Mouse (Mus musculus) effector memory CD4-positive, alpha-beta T cell, adult 7 months (primary cell): Measurements from ENCODE around the gene Gm17677. TPM values are rescaled to one million over a fixed set of nuclear protein-coding genes. Genes with fewer than 3 reads are reported as not detected.

Source experiments
- polyA plus RNA-seq: library from polyadenylated mRNA; unstranded; fragments of 100-300 nt; shearing (Covaris generic); gene quantifications from one replicate; pipeline ENCODE4 v1.2.1, GENCODE M21; 2017

The Gm17677 gene
- not detected for polyA plus RNA-seq

GRCm38 (mm10) chr9:35740749-35741148 lies at the start of gene Gm17677:
Gene Gm17677, plus strand, starts transcription at chr9:35741049.

DNA sequence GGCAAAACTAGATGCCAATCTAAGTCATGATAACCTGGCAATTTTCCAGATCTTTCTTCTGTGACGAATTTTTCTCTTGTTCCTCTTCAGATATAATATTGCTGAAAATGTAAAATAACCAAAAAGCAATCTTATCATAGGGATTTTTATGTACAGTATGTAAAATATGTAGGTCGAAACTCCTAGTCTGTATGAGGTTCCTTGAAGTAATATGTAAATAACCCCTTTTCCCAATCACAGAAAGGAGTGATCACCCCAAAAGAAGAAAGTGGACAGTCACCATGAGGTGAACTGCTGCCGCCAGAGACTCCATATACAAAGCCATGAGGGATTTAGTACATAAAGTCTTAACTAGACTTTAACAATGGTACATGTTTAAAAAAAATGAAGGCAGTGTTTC lies 37.2 kb downstream of the Gm17677 start, which contains the start of gene Gm17727:
Gm17727 (minus strand) TSS at position 101 of the 400 bp plus-strand sequence.

DNA sequence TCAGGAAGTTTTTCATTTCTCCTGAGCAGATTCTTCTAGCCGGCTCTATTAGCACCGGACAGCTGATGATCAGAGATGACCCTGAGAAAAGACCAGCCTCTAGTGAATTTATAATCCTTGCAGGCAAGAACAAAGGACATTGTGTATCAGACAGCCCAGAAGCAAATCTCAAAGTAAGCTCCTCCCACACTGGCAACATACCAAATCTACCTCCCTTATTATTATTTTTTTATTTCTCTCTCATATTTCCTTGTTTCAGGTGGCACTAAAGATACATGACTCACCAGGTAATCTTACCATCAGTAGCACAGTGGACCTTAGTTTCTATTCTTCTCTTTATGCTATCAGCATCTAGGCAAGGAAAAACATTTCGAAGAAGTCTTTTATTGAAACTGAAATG lies 49.2 kb downstream of the Gm17677 start, which contains the start of the genes Gm27235 and D730048I06Rik:
Gm27235 (minus strand) TSS at position 101 of the 400 bp plus-strand sequence.
D730048I06Rik (minus strand) TSS at position 112 of the 400 bp plus-strand sequence.

Other genes with a start within 250 kb of the Gm17677 start
- not detected for gene Gm1113, start 222.8 kb upstream of the Gm17677 start, polyA plus RNA-seq
- gene Ddx25, start 182.5 kb upstream of the Gm17677 start, polyA plus RNA-seq = 0.15 TPM
- 28.7 TPM for gene Pus3, start 182.5 kb upstream of the Gm17677 start, polyA plus RNA-seq
- gene Pate2, start 170.8 kb upstream of the Gm17677 start, polyA plus RNA-seq = 0.54 TPM
- gene Hyls1, start 170.7 kb upstream of the Gm17677 start, polyA plus RNA-seq = 5.3 TPM
- gene Pate4, start 129.1 kb upstream of the Gm17677 start, polyA plus RNA-seq = not detected
- gene Pate3, start 92.8 kb upstream of the Gm17677 start, polyA plus RNA-seq = not detected
- 0.83 TPM for gene Pate1, start 53.7 kb upstream of the Gm17677 start, polyA plus RNA-seq
- not detected for gene Gm17727, start 37.1 kb downstream of the Gm17677 start, polyA plus RNA-seq
- gene Gm27235, start 49.1 kb downstream of the Gm17677 start, polyA plus RNA-seq = not detected
- gene D730048I06Rik, start 49.1 kb downstream of the Gm17677 start, polyA plus RNA-seq = not detected
- not detected for gene 9230110F15Rik, start 103.1 kb downstream of the Gm17677 start, polyA plus RNA-seq
- not detected for gene 9230113P08Rik, start 167.4 kb downstream of the Gm17677 start, polyA plus RNA-seq